Mouse (Mus musculus): ENCODE measurements at regions not wholly inside any gene's neighbourhood (a gene's known extent, or its start where the extent isn't known, plus 50 kb on each side); places are given as distances from the start of the nearest gene placed in this dataset.

DNA sequence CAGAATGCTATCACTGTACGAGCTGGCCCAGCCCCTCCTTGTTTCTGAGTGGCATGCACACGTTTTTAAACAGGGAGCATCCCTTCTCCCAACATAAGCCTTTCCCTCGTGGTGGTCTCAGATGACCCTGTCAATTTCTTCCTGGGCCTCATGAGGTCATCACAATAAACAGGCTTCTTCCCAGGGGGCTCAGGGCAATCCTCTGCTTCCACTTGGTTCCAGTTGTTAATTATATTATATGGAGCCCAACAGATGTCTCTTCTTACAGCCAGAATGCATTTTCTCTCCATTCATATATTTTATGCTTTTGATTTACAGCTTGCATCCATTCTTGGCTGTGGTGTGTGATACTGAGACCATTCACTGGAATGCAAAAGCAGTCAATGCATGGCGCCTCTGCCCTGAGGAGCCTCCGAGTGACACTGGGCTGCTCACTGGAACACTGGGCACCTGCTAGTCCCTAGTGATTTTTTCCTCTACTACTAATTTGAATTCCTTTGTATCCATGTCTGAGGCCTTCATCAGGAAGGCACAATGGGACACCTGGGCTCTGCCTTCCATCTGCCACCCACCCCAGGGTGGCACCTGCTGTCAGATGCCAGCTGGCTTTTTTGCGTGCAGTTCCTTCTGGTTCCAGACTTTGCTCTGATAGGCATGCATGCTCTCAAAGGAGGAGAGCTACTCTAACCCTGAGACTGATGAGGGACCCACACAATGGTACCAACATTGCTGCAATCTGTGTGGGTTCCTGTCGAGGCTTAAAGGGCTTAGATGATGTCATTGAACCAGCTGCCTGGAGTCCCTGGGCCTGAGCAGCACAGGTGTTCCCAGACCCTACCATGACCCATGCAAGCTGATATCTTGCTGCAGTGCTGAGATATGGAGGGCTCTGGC, 528.8 kb upstream of the Mgmt start:
- no peak for DNase-seq (ENCODE audit: low read depth, low spot score)

DNA sequence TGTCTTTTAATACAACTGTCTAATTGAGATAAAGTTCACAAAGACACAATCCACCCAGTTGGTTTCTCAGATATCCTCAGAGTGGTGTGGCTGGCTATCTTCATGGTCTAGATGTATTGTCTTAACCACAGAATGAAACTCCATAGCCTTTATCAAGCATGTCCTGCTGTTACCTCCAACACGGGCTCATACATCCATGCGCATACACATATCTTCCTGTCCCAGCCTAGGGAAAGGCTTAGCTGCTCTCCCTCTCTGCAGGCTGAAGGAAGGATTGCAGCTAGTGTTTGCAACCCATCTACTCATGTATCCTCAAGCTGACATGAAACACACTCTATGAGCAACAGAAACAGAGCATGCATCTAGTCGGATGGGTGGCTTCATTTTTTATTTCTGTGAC, 517.2 kb upstream of the Mgmt start:
- no peak for DNase-seq (ENCODE audit: low read depth, low spot score)

DNA sequence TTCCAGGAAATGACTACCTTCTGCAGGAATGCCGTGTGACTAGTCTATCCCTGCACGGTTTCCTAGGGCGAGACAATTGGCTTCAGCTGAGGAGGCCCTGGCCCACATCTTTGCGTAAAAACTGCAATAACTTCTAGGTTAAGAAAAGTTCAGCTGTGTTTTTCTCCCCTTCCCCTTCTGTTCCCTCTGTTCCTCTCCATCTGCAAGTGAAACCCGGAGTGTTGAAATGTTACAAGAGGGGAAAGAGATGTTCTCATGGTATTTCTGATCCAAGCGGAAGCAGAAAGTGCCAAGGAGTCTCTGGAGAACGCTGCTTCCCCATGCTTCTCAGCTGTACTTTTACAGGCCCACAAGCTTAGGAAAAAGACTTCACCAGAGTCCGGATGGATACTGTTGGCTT, 516.7 kb upstream of the Mgmt start:
- DNase-seq (ENCODE audit: low read depth, low spot score): no peak

DNA sequence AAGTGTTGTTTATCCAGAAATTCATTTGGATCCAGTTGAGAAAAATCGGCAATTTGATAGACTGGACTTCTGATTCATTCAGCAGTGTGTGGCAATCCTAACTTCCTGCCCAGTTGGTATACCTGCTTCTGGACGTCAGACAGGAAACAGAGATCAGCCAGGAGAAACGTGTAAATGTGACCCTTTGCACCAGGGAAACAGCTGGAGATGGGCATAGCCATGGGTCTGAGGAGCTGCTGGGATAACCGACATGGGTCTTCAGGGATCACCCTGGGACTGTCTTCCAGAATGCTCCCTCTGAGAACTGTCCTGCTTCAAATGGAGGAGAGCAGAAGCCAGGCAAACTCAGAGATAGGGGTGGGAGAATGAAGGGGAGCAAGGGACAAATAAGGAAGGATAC, 516.1 kb upstream of the Mgmt start:
- DNase-seq (ENCODE audit: low read depth, low spot score): no peak

DNA sequence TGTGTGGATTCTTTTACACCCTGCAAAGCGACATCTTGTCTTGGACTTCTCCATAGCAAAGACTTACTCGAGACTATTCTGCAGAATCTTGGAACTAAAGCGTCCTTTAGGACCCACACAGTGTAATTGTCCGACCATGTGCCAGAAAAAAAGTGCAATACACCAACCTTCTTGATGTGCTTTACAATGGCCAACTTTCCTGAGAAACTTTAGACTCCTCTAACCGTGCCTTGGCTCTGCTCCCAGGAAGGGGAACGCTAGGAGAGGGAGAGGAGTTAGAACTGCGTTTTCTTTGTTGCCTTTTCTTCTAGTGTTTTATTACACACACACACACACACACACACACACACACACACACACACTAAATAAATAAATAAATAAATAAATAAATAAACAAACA, 515.1 kb upstream of the Mgmt start:
- DNase-seq (ENCODE audit: low read depth, low spot score): no peak

DNA sequence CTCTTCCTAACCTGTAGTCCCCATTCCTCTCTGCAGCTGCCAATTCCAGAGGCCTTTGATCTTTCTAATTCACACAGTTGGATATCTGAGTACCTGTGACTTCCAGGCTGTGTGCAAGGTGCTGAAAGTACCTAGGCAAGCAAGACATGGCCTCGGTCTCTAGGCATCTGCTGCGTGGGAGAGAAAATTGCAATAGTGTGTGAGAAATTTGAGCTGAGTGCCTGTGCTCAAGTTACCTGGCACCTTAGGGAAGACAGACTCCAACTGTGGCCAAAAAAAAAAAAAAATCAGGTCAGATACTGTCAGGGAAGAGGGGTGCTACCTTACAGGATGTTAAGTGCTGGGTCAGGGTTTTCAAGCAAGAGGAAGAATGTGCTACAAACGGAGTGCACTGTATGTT, 514.7 kb upstream of the Mgmt start:
- no peak for DNase-seq (ENCODE audit: low read depth, low spot score)

DNA sequence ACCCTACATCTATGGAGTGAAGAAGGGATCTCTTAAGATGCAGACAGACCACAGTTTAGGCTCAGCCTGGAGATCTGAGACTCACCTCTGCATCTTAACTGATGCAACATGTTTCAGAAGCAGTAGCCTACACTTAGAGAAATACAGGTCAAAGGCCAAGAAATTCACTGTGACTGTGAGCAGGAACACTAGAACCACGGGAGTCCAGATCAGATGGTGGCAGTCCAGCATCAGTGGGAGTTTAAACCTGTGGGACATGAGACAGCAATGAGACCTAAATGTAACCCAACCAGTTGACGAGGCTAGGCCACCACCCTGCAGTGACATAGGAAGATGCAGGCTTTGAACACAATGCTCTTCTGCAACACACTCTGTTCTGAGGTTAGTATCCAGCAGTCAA, 511.1 kb upstream of the Mgmt start:
- no peak for DNase-seq (ENCODE audit: low read depth, low spot score)

DNA sequence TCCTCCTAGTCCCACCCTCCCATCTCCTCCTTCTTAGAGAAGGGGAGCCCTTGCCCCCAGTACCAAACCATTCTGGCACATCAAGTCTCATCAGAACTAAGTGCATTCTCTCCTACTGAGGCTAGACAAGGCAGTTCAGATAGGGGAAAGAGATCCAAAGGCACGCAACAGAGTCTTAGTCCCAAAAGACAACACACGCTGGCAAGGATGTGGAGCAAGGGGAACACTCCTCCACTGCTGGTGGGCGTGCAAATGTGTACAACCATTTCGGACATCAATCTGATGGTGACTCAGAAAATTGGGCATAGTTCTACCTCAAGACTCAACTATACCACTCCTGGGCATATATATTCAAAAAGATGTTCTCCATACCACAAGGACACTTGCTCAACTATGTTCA, 506.7 kb upstream of the Mgmt start:
- no peak for DNase-seq (ENCODE audit: low read depth, low spot score)

DNA sequence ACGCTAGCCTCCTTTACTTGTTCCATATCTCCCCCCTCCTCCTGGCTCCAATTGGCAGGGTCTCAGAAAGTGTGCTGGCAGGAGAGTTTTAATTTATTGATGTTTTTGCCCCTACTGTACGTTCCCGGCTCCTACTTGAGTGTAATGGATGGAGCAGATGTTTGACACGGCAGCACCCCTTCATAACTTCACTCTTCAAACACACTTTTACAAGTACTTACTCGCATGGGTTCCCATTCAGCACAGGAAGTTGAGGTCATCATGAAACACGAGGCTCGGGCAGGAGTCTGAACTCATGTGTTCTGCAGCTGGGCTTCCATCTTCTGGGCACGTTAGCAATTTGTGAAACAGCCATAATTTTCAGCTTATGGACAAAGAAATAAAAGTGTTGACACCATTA, 504.3 kb upstream of the Mgmt start:
- DNase-seq (ENCODE audit: low read depth, low spot score): no peak

DNA sequence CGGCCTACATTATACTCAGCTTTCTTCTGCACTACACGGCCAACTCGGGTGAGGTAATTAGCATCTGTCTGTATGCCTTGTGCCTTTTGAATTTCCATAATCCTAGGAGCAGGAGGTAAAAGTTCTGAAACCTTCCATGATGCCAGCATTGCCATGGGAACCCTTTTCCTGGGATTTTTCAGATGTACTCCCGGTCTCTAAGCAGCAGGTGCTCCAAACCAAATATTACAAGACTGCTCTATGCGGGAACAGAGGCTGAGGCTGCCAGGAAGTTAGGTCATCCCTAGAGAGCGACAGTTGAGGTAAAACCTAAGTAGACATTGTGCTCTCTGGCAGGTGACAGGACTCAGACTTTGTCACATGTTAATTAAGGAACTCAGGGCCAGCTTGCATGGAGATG, 501.0 kb upstream of the Mgmt start:
- no peak for DNase-seq (ENCODE audit: low read depth, low spot score)

DNA sequence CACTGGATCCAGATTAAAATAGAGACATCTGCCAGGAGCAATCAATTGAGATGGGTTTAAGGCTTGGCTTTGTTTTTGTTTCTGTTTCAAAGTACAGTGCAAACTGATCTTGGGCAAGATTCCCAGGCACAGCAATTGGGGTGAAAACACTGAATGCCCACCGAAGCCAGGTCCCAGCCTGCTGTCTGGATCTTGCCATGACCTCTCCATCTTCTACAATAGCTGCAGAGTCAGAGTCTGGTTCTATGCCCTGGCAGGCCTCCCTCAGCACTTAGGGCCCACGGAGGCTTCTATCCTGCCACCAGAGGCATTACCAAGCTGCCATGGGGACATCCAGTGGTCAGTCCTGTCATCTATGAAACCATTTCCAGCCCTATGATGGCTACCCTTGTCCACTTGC, 498.6 kb upstream of the Mgmt start:
- DNase-seq (ENCODE audit: low read depth, low spot score): no peak

DNA sequence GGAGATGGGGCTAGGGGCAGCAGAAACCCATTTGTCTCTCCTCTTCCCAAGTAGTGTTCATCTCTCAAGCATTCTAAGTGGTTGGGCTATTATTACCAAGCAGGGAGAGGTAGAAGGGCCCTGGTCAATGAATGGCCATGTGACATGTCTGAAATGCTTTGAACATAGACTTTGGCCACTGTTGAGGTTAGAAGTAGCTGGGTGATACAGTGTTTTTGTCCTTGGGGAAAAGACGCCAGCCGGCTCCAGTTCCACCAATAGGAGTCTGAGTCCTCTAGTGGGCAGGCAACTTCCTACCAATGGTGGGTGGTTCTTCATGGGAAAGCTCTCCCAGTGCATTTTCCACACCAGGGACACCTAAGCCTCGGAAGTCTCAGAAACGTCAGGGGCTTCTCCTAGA, 497.3 kb upstream of the Mgmt start:
- no peak for DNase-seq (ENCODE audit: low read depth, low spot score)

DNA sequence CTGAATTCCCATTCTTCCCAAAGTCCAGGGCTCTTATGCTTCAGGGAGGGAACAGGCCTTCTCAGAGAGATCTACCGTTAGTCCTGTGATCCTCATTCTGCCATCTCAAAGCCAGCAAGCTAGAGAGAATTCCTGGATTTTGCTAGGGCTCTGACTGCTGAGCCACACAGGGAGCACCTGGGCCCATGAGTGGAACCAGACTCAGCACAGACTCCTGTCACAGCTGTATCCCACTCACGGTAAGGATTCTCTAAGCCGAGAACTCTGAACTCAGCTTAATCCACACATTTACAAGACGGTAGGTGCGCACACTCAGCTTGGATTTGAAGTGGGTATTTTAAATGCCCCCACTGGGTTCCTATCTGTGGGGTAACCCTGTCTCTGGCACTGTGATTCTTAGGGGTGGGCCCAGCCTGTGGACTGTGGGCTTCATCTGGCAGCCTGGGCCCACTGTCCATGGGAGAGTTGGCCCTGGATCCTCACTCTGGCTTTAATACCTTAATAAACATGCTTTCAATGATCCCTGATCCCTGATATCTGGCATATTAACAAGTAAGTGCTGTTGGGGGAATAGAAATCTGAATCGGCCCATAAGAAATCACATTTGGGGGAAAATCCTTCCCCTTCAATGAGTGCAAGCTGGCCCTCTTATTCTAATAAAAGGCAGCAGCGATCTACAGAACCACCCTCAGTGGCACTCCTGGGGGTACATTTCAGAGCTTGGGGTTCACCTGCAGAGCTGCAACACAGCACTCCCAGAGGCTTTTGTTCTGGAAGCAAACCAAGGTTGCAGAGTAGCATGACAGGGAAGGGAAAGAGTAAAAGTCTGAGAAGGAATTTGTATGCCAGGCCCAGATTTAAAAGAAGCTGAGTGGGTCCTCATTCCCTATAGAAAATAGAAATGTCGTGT, 491.5 kb upstream of the Mgmt start:
- DNase-seq (ENCODE audit: low read depth, low spot score): no peak

DNA sequence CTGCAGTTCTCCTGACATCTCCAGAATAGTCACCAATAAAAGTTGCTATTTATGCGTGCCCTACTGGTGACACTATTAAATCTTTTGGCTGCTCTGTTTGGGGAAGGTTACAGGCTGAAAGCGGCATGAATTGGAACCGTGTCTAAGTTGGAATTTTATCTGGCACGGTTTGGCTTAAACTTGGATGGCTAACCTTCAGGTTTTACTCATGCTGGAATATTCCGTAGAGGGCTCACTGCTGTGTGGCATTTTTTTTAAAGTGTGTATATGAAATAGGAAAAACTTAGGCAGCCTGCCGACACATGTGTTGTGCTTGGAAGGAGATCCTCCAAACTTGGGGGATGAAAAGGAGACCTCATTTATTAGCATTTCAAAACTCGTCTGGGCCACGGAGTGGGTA, 489.0 kb upstream of the Mgmt start:
- no peak for DNase-seq (ENCODE audit: low read depth, low spot score)

DNA sequence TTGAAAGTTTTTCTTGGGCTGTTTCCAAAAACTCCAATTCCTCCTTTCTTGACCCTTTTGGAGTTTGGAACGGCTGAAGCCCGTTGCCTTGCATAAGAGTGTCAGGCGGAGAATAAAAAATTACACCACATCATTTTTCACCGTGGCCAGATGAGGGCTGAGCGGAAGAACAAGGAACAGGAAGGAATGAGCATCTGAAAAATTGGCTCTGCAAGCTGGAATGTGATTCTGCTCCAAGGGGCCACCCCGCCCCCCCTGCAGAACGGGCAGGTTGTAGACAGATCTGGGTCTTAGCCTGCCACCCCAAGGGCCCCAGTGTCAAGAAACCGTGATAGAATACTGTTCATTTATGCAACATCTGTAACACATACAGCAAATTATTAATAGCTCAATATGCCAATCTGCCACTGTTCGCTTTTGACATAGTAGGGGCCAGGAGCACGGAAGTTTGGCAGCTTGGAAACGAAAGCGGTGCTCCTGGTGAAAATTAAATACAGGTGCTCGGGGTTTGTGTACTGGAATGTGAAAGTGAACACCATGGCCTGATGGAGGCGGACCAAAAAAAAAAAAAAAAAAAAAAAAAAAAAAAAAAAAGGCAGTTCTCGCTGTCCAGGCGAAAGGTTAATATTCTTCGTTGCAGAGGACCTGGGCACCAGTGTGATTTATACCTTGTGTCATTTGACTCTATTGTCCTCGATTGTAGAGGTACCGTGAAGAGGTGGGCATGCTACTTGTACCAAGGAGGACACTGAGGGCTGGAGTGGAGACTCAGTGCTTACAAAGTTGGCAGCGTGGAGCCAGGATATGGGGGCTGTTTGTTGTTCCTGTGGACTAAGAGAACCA, 487.9 kb upstream of the Mgmt start:
- DNase-seq (ENCODE audit: low read depth, low spot score): no peak

DNA sequence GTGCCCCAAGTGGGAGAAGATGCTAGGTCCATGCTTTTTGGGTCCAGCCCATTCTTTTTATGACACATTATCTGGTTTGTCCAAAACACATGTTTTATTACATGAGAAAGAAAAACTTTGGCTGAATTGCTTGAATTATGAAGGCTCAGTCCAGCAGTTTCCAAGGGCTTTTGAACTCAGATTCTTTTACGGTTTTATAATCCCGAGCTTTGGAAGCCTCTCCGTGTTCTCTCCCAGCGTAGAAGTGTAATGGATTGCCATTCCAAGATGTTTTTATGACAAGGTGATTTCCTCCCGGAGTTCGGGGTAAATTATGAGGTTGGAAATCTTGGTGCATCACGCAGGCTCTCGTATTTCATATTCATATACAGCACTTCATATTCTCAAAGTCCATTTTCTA, 479.6 kb upstream of the Mgmt start:
- DNase-seq (ENCODE audit: low read depth, low spot score): no peak

DNA sequence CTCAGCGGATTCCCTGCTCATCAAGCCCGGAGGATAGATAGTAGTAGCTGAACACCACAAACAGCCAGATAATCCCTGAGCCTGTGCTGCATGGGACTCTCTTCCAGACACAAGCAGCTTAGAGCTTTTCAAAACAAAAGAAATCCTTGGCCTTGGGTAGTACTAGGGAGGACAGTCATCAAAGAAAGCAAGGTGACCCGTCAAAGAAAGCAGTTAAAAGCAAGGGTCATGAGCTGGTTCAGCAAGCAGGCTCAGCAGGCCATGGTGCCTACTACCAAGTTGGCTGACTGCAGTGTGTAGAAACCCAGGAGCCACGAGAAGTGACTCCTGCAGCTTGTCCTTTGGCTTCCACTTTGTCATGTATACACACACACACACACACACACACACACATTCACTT, 477.1 kb upstream of the Mgmt start:
- no peak for DNase-seq (ENCODE audit: low read depth, low spot score)

DNA sequence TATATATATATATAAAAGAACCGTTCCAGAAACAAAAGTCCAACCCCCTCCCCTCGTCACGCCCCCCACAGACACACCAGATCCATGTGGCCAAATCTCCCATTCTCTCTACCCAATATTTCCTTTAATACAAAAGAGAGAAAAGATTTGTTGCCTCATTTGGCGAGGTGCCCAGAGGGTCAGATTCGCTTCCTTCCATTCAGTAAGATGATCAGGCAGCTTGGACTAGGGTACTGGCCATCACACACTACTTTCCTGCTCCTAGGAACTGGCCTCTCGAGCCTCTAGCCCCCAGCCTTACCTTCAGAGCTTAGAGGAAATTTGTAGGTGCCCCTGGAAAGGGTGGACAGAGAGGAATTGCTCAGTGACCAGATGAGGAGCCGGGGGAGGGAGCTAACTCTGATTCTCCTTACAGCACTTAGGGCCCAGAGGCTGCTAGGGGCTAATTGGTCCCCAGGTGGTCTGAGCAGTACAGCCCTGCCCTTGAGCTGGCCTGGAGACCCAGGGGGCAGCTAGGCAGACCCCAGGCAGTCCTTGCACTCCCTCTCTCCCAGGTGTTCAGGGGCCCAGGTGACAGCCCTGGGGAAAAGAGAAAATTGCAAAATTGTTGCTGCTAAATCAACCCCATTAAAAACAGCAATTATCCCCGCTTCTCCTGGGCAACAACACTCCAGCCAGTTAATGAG, 470.4 kb upstream of the Mgmt start:
- DNase-seq (ENCODE audit: low read depth, low spot score): no peak

DNA sequence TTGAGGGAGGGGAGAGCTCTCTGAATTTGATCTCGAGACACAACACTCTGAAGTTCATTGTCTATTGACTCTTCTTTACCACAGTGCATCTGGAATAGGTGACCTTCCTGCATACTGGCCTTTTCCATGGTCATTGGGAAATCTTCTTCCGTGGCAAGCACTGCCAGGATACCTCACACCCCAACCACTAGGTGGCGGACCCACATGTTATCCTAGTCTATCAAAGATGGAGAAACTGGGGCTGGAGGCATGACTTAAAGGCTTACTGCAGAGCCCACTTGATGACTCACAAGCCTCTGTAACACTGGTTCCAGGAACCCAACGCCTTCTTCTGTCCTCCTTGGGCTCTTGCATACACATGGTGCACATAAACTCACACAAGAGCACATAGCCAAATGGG, 467.2 kb upstream of the Mgmt start:
- no peak for DNase-seq (ENCODE audit: low read depth, low spot score)

DNA sequence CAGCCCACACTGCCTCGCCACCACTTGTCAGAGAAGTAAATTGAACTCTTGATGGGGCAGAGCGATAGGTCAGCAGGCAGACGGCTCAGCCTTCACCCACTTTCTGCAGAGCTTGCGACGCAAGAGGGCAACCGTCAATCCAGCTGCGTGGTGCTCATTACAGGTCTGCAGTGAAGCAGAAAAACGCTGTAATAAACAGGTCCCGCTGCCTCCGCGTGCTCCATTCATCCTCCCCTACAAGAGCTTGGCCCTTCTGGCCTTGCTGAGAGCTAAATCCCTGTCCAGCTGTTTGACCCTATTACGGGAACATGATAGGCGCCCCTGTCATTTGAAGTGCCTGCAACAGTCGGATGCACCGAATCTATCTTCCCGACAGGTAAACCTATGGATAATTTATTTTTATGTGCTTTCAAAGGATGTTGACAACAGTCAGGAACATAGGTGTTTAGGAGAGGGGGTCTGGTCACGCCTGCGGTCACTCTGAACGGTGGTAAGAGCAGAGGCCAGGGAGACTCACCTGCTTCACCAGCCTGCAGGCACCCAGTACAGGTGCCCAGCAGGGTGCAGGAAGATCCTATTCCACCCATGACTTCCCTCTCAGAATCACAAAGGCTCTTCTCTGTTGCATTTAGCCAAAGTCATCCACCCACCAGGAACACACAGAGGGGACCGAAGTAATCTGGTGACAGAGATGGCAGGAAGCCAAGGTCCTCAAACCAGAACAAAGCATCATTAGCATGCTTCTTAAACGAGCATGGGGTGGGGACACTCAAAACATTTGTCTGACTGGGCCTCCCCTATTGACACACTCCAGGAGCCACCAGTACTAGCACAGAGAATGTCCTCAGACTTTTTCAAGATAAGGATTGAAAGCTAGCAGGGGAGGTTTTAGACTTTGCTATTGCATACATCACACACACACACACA, 464.1 kb upstream of the Mgmt start:
- DNase-seq (ENCODE audit: low read depth, low spot score): no peak

All from telencephalon, adult 2 months (tissue).